In the genomic region with DNA sequence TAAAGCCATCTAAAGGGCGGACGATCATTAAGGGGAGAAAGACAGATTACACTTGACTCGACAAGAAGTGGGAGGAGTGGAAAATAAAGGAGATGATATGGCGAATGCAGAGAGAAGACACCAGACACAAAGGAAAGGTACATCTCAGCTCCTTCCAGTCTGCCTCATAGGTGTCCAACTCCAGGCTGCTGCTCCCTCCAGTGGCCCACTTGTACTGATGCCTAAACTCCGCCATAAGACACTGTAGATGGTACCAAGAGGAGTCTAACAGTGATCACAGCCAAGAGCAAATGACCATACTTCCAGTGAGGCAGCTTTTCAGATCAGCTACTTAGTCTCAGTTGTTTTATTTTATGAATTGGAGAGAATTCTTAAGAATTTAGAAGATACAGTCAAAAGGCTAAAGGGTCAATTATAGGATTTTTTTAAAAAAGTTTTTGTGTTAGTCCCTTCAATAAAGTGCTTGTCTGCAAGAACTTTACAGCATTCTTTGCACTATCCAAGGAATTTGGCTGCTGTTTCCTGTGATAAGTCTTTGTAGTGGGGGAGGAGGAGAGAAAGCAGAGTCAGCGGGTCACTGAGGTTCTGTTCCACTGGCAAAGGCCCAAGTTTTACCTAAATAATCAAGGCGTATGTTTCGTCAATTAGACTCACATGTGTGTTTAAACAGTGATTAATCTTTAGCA, we compare ENCODE assay signal across 8 mouse cellular contexts.
DNase-seq lines count a peak whose midpoint lies in the region; ATAC-seq and TF ChIP-seq lines count a peak whose summit lies in the region.

No protein-coding gene starts in this region.

- peaks cover 22% of the 10 kb centered on the region for H3K36me3 ChIP-seq in heart, embryonic 13.5 days
- peaks cover 4% of the 10 kb centered on the region; the same call in 1 of the 2 replicates for H3K36me3 ChIP-seq in heart, postnatal 0 days (replicated peaks; ENCODE audit: control insufficient read depth, insufficient read depth, low read length)
- peaks cover 4% of the 10 kb centered on the region; the same call in 1 of the 2 replicates for H3K36me3 ChIP-seq in liver, embryonic 13.5 days

- no peak overlapping the region for H3K4me3 ChIP-seq in heart, embryonic 13.5 days
- H3K4me3 ChIP-seq in heart, postnatal 0 days (ENCODE audit: low read depth, low read length) = no peak overlapping the region
- H3K4me3 ChIP-seq in liver, embryonic 13.5 days (replicated peaks) = no peak overlapping the region

- H3K27ac ChIP-seq in heart, embryonic 13.5 days (replicated peaks) = peak overlapping the region; percentile 89
- peak overlapping the region; percentile 67 for H3K27ac ChIP-seq in heart, postnatal 0 days (ENCODE audit: low read depth)
- H3K27ac ChIP-seq in liver, embryonic 13.5 days = peak overlapping the region; percentile 47; the same call in 1 of the 2 replicates

- no peak; the same call in 1 of the 2 replicates for TF ChIP-seq EP300 in heart, postnatal 0 days (IDR thresholded peaks at IDR 0.05; ENCODE audit: low read depth)

- no peaks in the 10 kb centered on the region for H3K9me3 ChIP-seq in heart, embryonic 13.5 days
- H3K9me3 ChIP-seq in heart, postnatal 0 days (replicated peaks; ENCODE audit: control insufficient read depth, low read length) = no peaks in the 10 kb centered on the region
- H3K9me3 ChIP-seq in liver, embryonic 13.5 days (replicated peaks) = no peaks in the 10 kb centered on the region

- WGBS in heart, embryonic 13.5 days = 27% methylated on average over 8 of the region's 8 CpGs
- WGBS in heart, postnatal 0 days = 35% methylated on average over 8 of the region's 8 CpGs
- 53% methylated on average over 8 of the region's 8 CpGs for WGBS in liver, embryonic 13.5 days (ENCODE audit: insufficient replicate concordance)

- peak; percentile 49 for TF ChIP-seq CTCF in heart, postnatal 0 days (IDR thresholded peaks at IDR 0.05; ENCODE audit: low read depth)

- H3K4me2 ChIP-seq in heart, embryonic 13.5 days = peak overlapping the region; percentile 42
- H3K4me2 ChIP-seq in heart, postnatal 0 days (ENCODE audit: low read depth, low read length) = peak overlapping the region; percentile 1; the same call in 1 of the 2 replicates
- H3K4me2 ChIP-seq in liver, embryonic 13.5 days = peak overlapping the region; percentile 19; the same call in 1 of the 2 replicates

- no peak for DNase-seq in heart, adult 11 months
- DNase-seq in R1 (ENCODE audit: low read depth, low spot score) = peak; percentile 14
- peak; percentile 82 for DNase-seq in heart, postnatal 0 days (ENCODE audit: low spot score)
- no peak for DNase-seq in liver, embryonic 13.5 days
- no peak for DNase-seq in cerebellum, adult 18-20 months
- DNase-seq in frontal cortex, postnatal 25 days (ENCODE audit: low spot score in 2 of 2) = no peak
- no peak for DNase-seq in c-Kit-positive CD71-positive TER-119-positive erythroid progenitor cells, embryonic 14.5 days (ENCODE audit: low spot score)

- peaks cover 64% of the 10 kb centered on the region for H3K4me1 ChIP-seq in heart, embryonic 13.5 days
- peaks cover 44% of the 10 kb centered on the region for H3K4me1 ChIP-seq in heart, postnatal 0 days (ENCODE audit: control insufficient read depth, insufficient read depth)
- peaks cover 19% of the 10 kb centered on the region for H3K4me1 ChIP-seq in liver, embryonic 13.5 days (replicated peaks)

- peak; percentile 60 for ATAC-seq in heart, embryonic 13.5 days (ENCODE audit: extremely low read depth, insufficient number of reproducible peaks, low FRiP score, low TSS enrichment)
- ATAC-seq in heart, postnatal 0 days (ENCODE audit: insufficient read depth, low read depth) = peak; percentile 70
- ATAC-seq in liver, embryonic 13.5 days (ENCODE audit: low read depth) = peak; percentile 58; the same call in 1 of the 2 replicates

- peak overlapping the region; percentile 44; the same call in 1 of the 2 replicates for H3K9ac ChIP-seq in heart, embryonic 13.5 days
- H3K9ac ChIP-seq in heart, postnatal 0 days (replicated peaks; ENCODE audit: low read depth, low read length) = no peak overlapping the region
- H3K9ac ChIP-seq in liver, embryonic 13.5 days = no peak overlapping the region

- no peaks in the 10 kb centered on the region for H3K27me3 ChIP-seq in heart, embryonic 13.5 days (replicated peaks)
- H3K27me3 ChIP-seq in heart, postnatal 0 days (ENCODE audit: control insufficient read depth, insufficient read depth, low read length) = no peaks in the 10 kb centered on the region
- H3K27me3 ChIP-seq in liver, embryonic 13.5 days = no peaks in the 10 kb centered on the region

Comparison
In these comparisons a context has a peak if more than half of its experiments do, and no peak if none do; other contexts are left out.
1. DNase-seq: peak in R1 (single experiment) and heart, postnatal 0 days (single experiment); none in heart, adult 11 months (single experiment), liver, embryonic 13.5 days (single experiment), cerebellum, adult 18-20 months (0 of 2), frontal cortex, postnatal 25 days (0 of 2) and c-Kit-positive CD71-positive TER-119-positive erythroid progenitor cells, embryonic 14.5 days (single experiment).
2. Peak in every context shown above with its lines, with median percentiles within 50 percentile points of each other: ATAC-seq, H3K27ac ChIP-seq and H3K4me2 ChIP-seq.